Mouse (Mus musculus): ENCODE data around the gene Pax7.

Pax7 gene

GRCm38 (mm10) chr4:139811475-139811874 lies 21.9 kb downstream of the Pax7 start:
- no peak for DNase-seq (ENCODE audit: low spot score)

GRCm38 (mm10) chr4:139810762-139811438 lies 22.4 kb downstream of the Pax7 start:
- no peak for DNase-seq (ENCODE audit: low spot score)

- no peak for DNase-seq (ENCODE audit: low spot score)
These were observed 23.9 kb downstream of the Pax7 start for GRCm38 (mm10) chr4:139809381-139809820.

GRCm38 (mm10) chr4:139807820-139808219 lies 25.5 kb downstream of the Pax7 start:
- no peak for DNase-seq (ENCODE audit: low spot score)

GRCm38 (mm10) chr4:139807191-139807808 lies 26.0 kb downstream of the Pax7 start:
- no peak for DNase-seq (ENCODE audit: low spot score)

- DNase-seq (ENCODE audit: low spot score) = no peak
These were observed 28.4 kb downstream of the Pax7 start for GRCm38 (mm10) chr4:139804896-139805295.

GRCm38 (mm10) chr4:139803981-139804380 lies 29.3 kb downstream of the Pax7 start:
- no peak for DNase-seq (ENCODE audit: low spot score)

GRCm38 (mm10) chr4:139799436-139800100 lies 33.8 kb downstream of the Pax7 start:
- no peak for DNase-seq (ENCODE audit: low spot score)

GRCm38 (mm10) chr4:139797344-139797743 lies 36.0 kb downstream of the Pax7 start:
- DNase-seq (ENCODE audit: low spot score) = no peak

- no peak for DNase-seq (ENCODE audit: low spot score)
These were observed 37.2 kb downstream of the Pax7 start for GRCm38 (mm10) chr4:139796115-139796514.

GRCm38 (mm10) chr4:139791168-139791567 lies 42.2 kb downstream of the Pax7 start:
- no peak for DNase-seq (ENCODE audit: low spot score)

GRCm38 (mm10) chr4:139789772-139790171 lies 43.6 kb downstream of the Pax7 start:
- DNase-seq (ENCODE audit: low spot score) = no peak

- no peak for DNase-seq (ENCODE audit: low spot score)
These were observed 50.3 kb downstream of the Pax7 start for GRCm38 (mm10) chr4:139782926-139783467.

GRCm38 (mm10) chr4:139771125-139771631 lies 62.1 kb downstream of the Pax7 start:
- no peak for DNase-seq (ENCODE audit: low spot score)

- DNase-seq (ENCODE audit: low spot score) = no peak
These were observed 65.5 kb downstream of the Pax7 start for GRCm38 (mm10) chr4:139767823-139768222.

- DNase-seq (ENCODE audit: low spot score) = no peak
These were observed 66.1 kb downstream of the Pax7 start for GRCm38 (mm10) chr4:139767115-139767718.

GRCm38 (mm10) chr4:139761911-139762310 lies 71.4 kb downstream of the Pax7 start:
- DNase-seq (ENCODE audit: low spot score) = no peak

- no peak for DNase-seq (ENCODE audit: low spot score)
These were observed 72.6 kb downstream of the Pax7 start for GRCm38 (mm10) chr4:139760736-139761135.

GRCm38 (mm10) chr4:139758512-139759340 lies 74.6 kb downstream of the Pax7 start:
- no peak for DNase-seq (ENCODE audit: low spot score)

- DNase-seq (ENCODE audit: low spot score) = no peak
These were observed 76.4 kb downstream of the Pax7 start for GRCm38 (mm10) chr4:139756931-139757330.

GRCm38 (mm10) chr4:139754148-139754710 lies 79.1 kb downstream of the Pax7 start:
- DNase-seq (ENCODE audit: low spot score) = no peak
